Mouse (Mus musculus) cerebellum, adult 9-10 months (tissue): Measurements from ENCODE around the gene Pimreg.
A peak's percentile ranks its signal among the peaks of the same experiment; 100 is the strongest.

Source experiments
- DNase-seq: peaks from one replicate; pipeline ENCODE4 v3.0.0; 2022

The Pimreg gene

GRCm38 (mm10) chr11:72067326-72067725 is 25.5 kb downstream of the Pimreg start:
- DNase-seq = peak; percentile 82

GRCm38 (mm10) chr11:72068026-72068425 is 26.2 kb downstream of the Pimreg start:
- DNase-seq = peak; percentile 86

GRCm38 (mm10) chr11:72070733-72071132 is 28.9 kb downstream of the Pimreg start:
- DNase-seq = no peak

GRCm38 (mm10) chr11:72072331-72072905 is 30.6 kb downstream of the Pimreg start:
- no peak for DNase-seq

- no peak for DNase-seq
These were observed 32.4 kb downstream of the Pimreg start for GRCm38 (mm10) chr11:72074230-72074629.

- DNase-seq = no peak
These were observed 36.2 kb downstream of the Pimreg start for GRCm38 (mm10) chr11:72078056-72078455.

- DNase-seq = peak; percentile 73
These were observed 36.8 kb downstream of the Pimreg start for GRCm38 (mm10) chr11:72078647-72079046.

GRCm38 (mm10) chr11:72080461-72080860 is 38.6 kb downstream of the Pimreg start:
- DNase-seq = no peak

GRCm38 (mm10) chr11:72082601-72083000 is 40.8 kb downstream of the Pimreg start:
- DNase-seq = no peak

GRCm38 (mm10) chr11:72084337-72084736 is 42.5 kb downstream of the Pimreg start:
- DNase-seq = no peak

- DNase-seq = no peak
These were observed 44.6 kb downstream of the Pimreg start for GRCm38 (mm10) chr11:72086251-72087046.

GRCm38 (mm10) chr11:72092390-72092789 is 50.6 kb downstream of the Pimreg start:
- no peak for DNase-seq

- DNase-seq = peak; percentile 59
These were observed 52.6 kb downstream of the Pimreg start for GRCm38 (mm10) chr11:72094442-72094841.

- DNase-seq = no peak
These were observed 54.2 kb downstream of the Pimreg start for GRCm38 (mm10) chr11:72095994-72096393.
